Mouse (Mus musculus): ENCODE results near the gene Pla1a. TPM values are rescaled to one million over a fixed set of nuclear protein-coding genes. Genes with fewer than 3 reads are reported as not detected.

Gene Pla1a
- polyA plus RNA-seq, 1 experiment from 2014 or later: 1.4 TPM

GRCm38 (mm10) chr16:38395060-38395730 is 37.8 kb downstream of the Pla1a start:
- no peaks in the 10 kb centered on the region for H3K27me3 ChIP-seq (replicated peaks)
- no peaks in the 10 kb centered on the region for H3K9me3 ChIP-seq (replicated peaks)
- H3K4me2 ChIP-seq: no peak overlapping the region
- H3K27ac ChIP-seq (replicated peaks): no peak overlapping the region
- H3K4me3 ChIP-seq (replicated peaks): no peak overlapping the region
- ATAC-seq (ENCODE audit: low FRiP score): no peak
- no peak overlapping the region for H3K9ac ChIP-seq (replicated peaks)
- 74% methylated on average over 6 of the region's 6 CpGs for WGBS
- no peaks in the 10 kb centered on the region for H3K36me3 ChIP-seq
- H3K4me1 ChIP-seq: peaks cover 12% of the 10 kb centered on the region

GRCm38 (mm10) chr16:38394191-38394618 is 38.7 kb downstream of the Pla1a start:
- Histone ChIP-seq H3K9me3 (replicated peaks) (no peaks in the 10 kb centered on the region), H3K27ac (replicated peaks) (no peak overlapping the region), H3K36me3 (no peaks in the 10 kb centered on the region), H3K27me3 (replicated peaks) (no peaks in the 10 kb centered on the region), H3K4me3 (replicated peaks) (no peak overlapping the region), H3K9ac (replicated peaks) (no peak overlapping the region), H3K4me2 (no peak overlapping the region), H3K4me1 (peaks cover 2% of the 10 kb centered on the region)
- no peak for ATAC-seq (ENCODE audit: low FRiP score)
- 89% methylated on average over 8 of the region's 8 CpGs for WGBS

- Histone ChIP-seq H3K27me3 (replicated peaks) (no peaks in the 10 kb centered on the region), H3K36me3 (no peaks in the 10 kb centered on the region), H3K9ac (replicated peaks) (no peak overlapping the region), H3K27ac (replicated peaks) (no peak overlapping the region), H3K4me2 (no peak overlapping the region), H3K4me3 (replicated peaks) (no peak overlapping the region), H3K9me3 (replicated peaks) (no peaks in the 10 kb centered on the region), H3K4me1 (no peaks in the 10 kb centered on the region)
- ATAC-seq (ENCODE audit: low FRiP score): no peak
- 78% methylated on average over 23 of the region's 23 CpGs for WGBS
These were observed 40.6 kb downstream of the Pla1a start for GRCm38 (mm10) chr16:38392126-38392894.

GRCm38 (mm10) chr16:38390322-38390721 is 42.6 kb downstream of the Pla1a start:
- Histone ChIP-seq H3K9ac (replicated peaks) (no peak overlapping the region), H3K4me2 (no peak overlapping the region), H3K4me3 (replicated peaks) (no peak overlapping the region), H3K9me3 (replicated peaks) (no peaks in the 10 kb centered on the region), H3K27me3 (replicated peaks) (no peaks in the 10 kb centered on the region), H3K4me1 (no peaks in the 10 kb centered on the region), H3K36me3 (no peaks in the 10 kb centered on the region), H3K27ac (replicated peaks) (no peak overlapping the region)
- WGBS: 95% methylated on average over 7 of the region's 7 CpGs
- no peak for ATAC-seq (ENCODE audit: low FRiP score)

GRCm38 (mm10) chr16:38389284-38389893 is 43.6 kb downstream of the Pla1a start:
- Histone ChIP-seq H3K36me3 (no peaks in the 10 kb centered on the region), H3K4me2 (no peak overlapping the region), H3K4me3 (replicated peaks) (no peak overlapping the region), H3K9me3 (replicated peaks) (no peaks in the 10 kb centered on the region), H3K9ac (replicated peaks) (no peak overlapping the region), H3K4me1 (no peaks in the 10 kb centered on the region), H3K27me3 (replicated peaks) (no peaks in the 10 kb centered on the region), H3K27ac (replicated peaks) (no peak overlapping the region)
- WGBS: 71% methylated on average over 8 of the region's 8 CpGs
- ATAC-seq (ENCODE audit: low FRiP score): no peak

DNA sequence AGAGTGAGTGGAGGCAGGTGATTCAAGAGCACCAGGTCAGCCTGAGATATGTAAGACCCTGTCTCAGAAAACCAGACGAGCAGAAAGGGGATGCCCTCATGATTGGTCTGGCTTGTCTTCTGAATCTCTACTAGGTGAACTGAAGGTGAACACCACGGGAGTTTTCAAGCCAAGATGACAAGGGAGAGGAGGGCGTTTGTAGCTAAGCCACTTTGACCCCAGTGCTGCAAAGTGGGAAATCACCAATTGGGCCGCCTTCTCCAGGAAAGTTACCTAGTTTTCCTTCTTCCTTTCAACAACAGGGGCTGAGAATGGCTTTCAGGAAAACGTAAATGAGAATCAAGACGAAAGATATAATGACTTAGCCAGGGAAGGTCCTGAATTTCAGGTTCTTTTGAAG is 44.2 kb downstream of the Pla1a start:
- WGBS: 80% methylated on average over 6 of the region's 6 CpGs
- no peak overlapping the region for H3K27ac ChIP-seq (replicated peaks)
- H3K4me1 ChIP-seq: no peaks in the 10 kb centered on the region
- no peak for ATAC-seq (ENCODE audit: low FRiP score)
- H3K27me3 ChIP-seq (replicated peaks): no peaks in the 10 kb centered on the region
- H3K4me2 ChIP-seq: no peak overlapping the region
- H3K36me3 ChIP-seq: no peaks in the 10 kb centered on the region
- no peak overlapping the region for H3K9ac ChIP-seq (replicated peaks)
- no peaks in the 10 kb centered on the region for H3K9me3 ChIP-seq (replicated peaks)
- no peak overlapping the region for H3K4me3 ChIP-seq (replicated peaks)

- Histone ChIP-seq H3K4me3 (replicated peaks) (no peak overlapping the region), H3K36me3 (no peaks in the 10 kb centered on the region), H3K9me3 (replicated peaks) (no peaks in the 10 kb centered on the region), H3K9ac (replicated peaks) (no peak overlapping the region), H3K4me1 (no peaks in the 10 kb centered on the region), H3K27ac (replicated peaks) (no peak overlapping the region), H3K4me2 (no peak overlapping the region), H3K27me3 (replicated peaks) (no peaks in the 10 kb centered on the region)
- ATAC-seq (ENCODE audit: low FRiP score): no peak
- WGBS: 88% methylated on average over 6 of the region's 6 CpGs
These were observed 45.6 kb downstream of the Pla1a start for GRCm38 (mm10) chr16:38387389-38387788.

DNA sequence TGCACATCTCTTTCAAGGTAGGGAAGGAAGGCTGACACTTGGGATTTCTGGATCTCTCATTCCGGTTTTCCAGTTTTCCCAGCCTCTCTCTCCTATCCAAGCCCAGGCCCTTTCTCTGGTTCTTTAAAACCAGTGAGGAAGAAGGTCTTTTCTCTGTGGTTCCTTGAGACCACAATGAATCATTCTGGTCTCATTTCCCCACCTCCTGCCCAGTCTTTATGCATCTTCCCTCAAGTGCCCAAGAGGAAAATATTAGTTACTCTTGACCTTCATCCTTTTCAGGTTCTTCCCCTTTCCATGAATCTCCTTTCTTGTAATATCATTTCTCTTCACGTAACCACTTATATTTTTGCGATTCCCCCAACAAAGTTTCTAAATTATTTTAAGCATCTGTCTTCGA is 47.2 kb downstream of the Pla1a start:
- Histone ChIP-seq H3K9ac (replicated peaks) (no peak overlapping the region), H3K27me3 (replicated peaks) (no peaks in the 10 kb centered on the region), H3K36me3 (no peaks in the 10 kb centered on the region), H3K9me3 (replicated peaks) (no peaks in the 10 kb centered on the region), H3K4me3 (replicated peaks) (no peak overlapping the region), H3K27ac (replicated peaks) (no peak overlapping the region), H3K4me1 (no peaks in the 10 kb centered on the region), H3K4me2 (no peak overlapping the region)
- WGBS: 92% methylated on average over 4 of the region's 4 CpGs
- ATAC-seq (ENCODE audit: low FRiP score): no peak

- Histone ChIP-seq H3K36me3 (no peaks in the 10 kb centered on the region), H3K9ac (replicated peaks) (no peak overlapping the region), H3K27me3 (replicated peaks) (no peaks in the 10 kb centered on the region), H3K27ac (replicated peaks) (no peak overlapping the region), H3K4me2 (no peak overlapping the region), H3K4me1 (no peaks in the 10 kb centered on the region), H3K4me3 (replicated peaks) (no peak overlapping the region), H3K9me3 (replicated peaks) (no peaks in the 10 kb centered on the region)
- WGBS: 92% methylated on average over 6 of the region's 6 CpGs
- no peak for ATAC-seq (ENCODE audit: low FRiP score)
These were observed 47.7 kb downstream of the Pla1a start for GRCm38 (mm10) chr16:38385184-38385634.

DNA sequence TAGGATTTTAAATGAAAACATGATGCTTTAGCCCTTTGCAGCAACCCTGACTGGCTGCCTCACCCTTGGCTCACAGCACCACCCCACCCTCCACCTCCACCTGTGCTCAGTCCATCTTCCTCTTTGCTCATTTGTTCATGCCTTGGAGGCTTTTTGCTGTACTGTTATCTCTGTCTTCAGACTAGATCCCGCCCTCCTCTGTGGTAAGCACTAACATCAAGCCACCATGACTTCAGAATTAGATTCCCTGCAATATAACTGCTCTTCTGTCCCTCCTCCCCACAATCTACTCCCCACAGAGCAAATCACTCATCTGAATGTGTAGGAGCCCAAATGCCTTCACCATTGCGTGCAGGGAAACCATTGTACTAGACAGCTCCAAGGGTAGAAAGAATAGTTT is 49.3 kb downstream of the Pla1a start:
- Histone ChIP-seq H3K36me3 (no peaks in the 10 kb centered on the region), H3K27ac (replicated peaks) (no peak overlapping the region), H3K4me2 (no peak overlapping the region), H3K9me3 (replicated peaks) (no peaks in the 10 kb centered on the region), H3K4me3 (replicated peaks) (no peak overlapping the region), H3K4me1 (no peaks in the 10 kb centered on the region), H3K27me3 (replicated peaks) (no peaks in the 10 kb centered on the region), H3K9ac (replicated peaks) (no peak overlapping the region)
- no peak for ATAC-seq (ENCODE audit: low FRiP score)
- 79% methylated on average over 2 of the region's 2 CpGs for WGBS

GRCm38 (mm10) chr16:38379926-38380325 is 53.0 kb downstream of the Pla1a start:
- 93% methylated on average over 3 of the region's 3 CpGs for WGBS
- no peaks in the 10 kb centered on the region for H3K9me3 ChIP-seq (replicated peaks)
- no peak overlapping the region for H3K4me2 ChIP-seq
- H3K9ac ChIP-seq (replicated peaks): no peak overlapping the region
- H3K36me3 ChIP-seq: no peaks in the 10 kb centered on the region
- no peak overlapping the region for H3K4me3 ChIP-seq (replicated peaks)
- peaks cover 12% of the 10 kb centered on the region for H3K4me1 ChIP-seq
- no peak overlapping the region for H3K27ac ChIP-seq (replicated peaks)
- H3K27me3 ChIP-seq (replicated peaks): no peaks in the 10 kb centered on the region
- ATAC-seq (ENCODE audit: low FRiP score): no peak

- H3K27ac ChIP-seq (replicated peaks): no peak overlapping the region
- H3K4me1 ChIP-seq: peaks cover 12% of the 10 kb centered on the region
- H3K27me3 ChIP-seq (replicated peaks): no peaks in the 10 kb centered on the region
- H3K4me2 ChIP-seq: no peak overlapping the region
- no peak for ATAC-seq (ENCODE audit: low FRiP score)
- no peak overlapping the region for H3K4me3 ChIP-seq (replicated peaks)
- H3K9me3 ChIP-seq (replicated peaks): no peaks in the 10 kb centered on the region
- no peak overlapping the region for H3K9ac ChIP-seq (replicated peaks)
- no peaks in the 10 kb centered on the region for H3K36me3 ChIP-seq
- WGBS: 13% methylated on average over 3 of the region's 3 CpGs
These were observed 53.5 kb downstream of the Pla1a start for GRCm38 (mm10) chr16:38379493-38379892.

Measured in neural tube, embryonic 15.5 days (tissue).